Mouse (Mus musculus) kidney, postnatal 36 days (tissue): ENCODE results near the gene Cd300ld3.
"Not testable (repeated sequence)": the region's sequence is repeated elsewhere in the genome, so short reads cannot be mapped to it uniquely, and the experiment has no call there.

Experiments
- DNase-seq, 2 experiments: peaks; one replicate each; pipeline ENCODE4 v3.0.0; 2021 to 2022; ENCODE audit warnings: mixed read lengths in 2 of 2

Cd300ld3 gene

DNA sequence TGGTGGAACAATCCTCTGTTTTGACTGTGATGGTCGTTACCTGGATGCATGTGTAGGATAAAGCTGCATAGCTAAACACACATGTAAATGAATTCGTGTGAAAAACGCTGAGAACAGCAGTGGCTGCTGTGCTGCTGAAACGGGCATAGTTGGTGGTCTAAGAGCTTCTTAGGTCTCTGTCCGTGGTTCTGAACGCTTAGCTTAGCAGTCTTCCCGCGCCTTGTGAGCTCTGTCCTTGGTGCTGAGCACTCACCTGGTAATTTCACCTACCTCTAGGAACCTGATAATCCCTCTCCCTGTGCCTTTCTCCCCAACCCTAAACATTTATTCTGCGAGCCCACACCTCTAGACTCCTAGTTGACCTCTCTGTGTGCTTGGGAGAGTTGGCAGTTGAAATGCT, 4.0 kb upstream of the Cd300ld3 start:
- peak; percentile 49 to 77 for DNase-seq

GRCm38 (mm10) chr11:115049282-115049895, 1.2 kb upstream of the Cd300ld3 start:
- peak in 1 of 2 experiments; percentile 9 for DNase-seq

- not testable (repeated sequence) for DNase-seq
Observed at GRCm38 (mm10) chr11:115037669-115038068, 10.5 kb downstream of the Cd300ld3 start, which contains the start of gene Cd300ld5. Gene Cd300ld5 (minus strand): TSS chr11:115037769.

DNA sequence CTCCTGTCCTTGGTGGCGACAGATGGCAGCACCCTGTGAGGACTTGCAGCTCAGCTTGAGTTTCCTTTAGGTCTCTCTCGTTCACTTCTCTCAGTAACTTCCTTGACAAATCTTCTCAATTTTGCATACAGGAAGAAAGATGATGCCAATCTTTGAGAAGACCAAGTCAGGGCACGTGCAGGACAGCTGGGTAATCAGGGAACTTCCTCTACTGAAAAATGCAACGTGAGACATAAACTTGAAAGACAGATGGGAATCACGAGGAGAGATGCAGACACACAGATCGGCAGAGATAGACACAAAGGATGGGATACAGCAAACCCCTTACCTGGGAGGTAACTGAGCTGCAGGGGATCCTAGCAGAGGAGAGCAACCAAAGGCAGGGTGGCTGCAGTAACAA, 21.3 kb downstream of the Cd300ld3 start, which contains the start of gene Cd300ld4:
Gene Cd300ld4 (minus strand): TSS at position 101 of the 400 bp plus-strand sequence.
- not testable (repeated sequence) for DNase-seq

GRCm38 (mm10) chr11:115016093-115016492, 32.1 kb downstream of the Cd300ld3 start, which contains the start of gene Cd300ld2:
Gene Cd300ld2 (minus strand): TSS chr11:115016193.
- DNase-seq: not testable (repeated sequence)

DNA sequence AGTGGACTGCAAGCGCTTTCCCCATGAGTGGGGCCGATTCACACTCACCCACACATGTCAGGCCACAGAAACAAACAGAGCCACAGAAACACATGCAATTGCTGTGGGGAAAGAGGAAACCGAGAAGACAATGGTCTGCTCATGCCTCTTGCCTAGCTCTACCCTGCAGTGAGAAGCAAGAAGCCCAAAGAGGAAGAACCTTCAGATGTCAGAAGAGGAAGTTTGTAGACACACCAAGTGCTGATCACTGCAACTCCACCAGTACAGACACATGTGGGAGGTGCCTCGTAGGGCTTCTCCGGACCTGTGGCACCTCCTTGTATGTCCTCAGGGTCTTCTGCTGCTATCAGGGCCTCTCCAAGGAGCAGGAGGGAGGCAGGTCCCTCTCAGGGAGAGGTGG, 44.1 kb downstream of the Cd300ld3 start:
- no peak for DNase-seq

DNA sequence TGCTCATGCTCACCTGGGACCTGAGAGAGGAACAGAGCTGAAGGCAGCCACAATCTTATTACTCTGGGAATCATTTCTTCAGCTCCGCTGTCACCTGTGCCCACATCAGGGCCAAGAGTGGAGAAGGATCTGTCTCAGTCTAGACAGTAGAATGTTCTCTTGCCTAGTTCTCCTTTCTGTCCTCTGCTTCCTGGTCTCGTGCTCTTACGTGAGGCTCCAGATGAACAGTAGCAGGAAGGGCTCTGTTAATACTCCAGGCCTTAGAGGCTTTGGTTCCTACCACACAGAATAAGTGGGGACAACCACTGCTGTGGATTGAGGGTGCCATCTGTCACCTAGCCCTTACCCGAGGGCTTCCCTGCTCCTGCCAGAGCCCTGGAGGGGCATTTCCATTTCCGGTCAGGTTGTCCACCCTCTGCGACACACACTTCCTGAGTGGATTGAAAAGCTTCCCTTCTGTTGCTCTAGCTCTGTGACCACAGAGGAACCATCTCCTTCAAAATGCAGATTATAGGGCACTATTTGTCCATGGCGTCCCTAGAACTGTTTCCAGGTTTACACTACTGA, 46.7 kb downstream of the Cd300ld3 start, which contains the start of gene Cd300c2:
Gene Cd300c2 (minus strand): TSS at position 407 of the 567 bp plus-strand sequence.
- DNase-seq: no peak
